Mouse (Mus musculus) urinary bladder, postnatal 14 days (tissue): Measurements from ENCODE around the gene Eif1b.

Experiments
- DNase-seq: peaks from one replicate; pipeline ENCODE4 v3.0.0; 2021; ENCODE audit warnings: low spot score

The Eif1b gene

GRCm38 (mm10) chr9:120492010-120492399 is at the start of gene Eif1b:
TSS of gene Eif1b (plus strand) at chr9:120492232.
- peak; percentile 17 for DNase-seq

DNA sequence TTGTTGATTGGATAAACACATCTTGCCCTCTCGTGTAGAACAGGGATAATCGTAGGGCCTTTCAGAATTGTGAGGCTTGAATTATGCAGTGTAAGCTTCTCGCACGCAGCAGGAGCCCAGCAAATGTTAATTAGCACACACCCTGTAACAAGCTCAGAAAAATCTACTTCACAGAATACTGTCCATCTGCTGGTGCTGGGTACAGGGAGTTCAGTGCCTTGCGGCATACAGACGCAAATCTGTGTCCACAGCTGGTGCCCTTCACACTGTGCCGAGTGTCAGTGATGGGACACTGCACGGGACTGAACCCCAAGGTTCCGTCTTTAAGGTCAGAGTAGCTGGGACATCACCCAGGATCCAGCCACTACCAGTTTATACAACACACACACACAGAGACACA is 47.4 kb upstream of the Eif1b start:
- DNase-seq: no peak

DNA sequence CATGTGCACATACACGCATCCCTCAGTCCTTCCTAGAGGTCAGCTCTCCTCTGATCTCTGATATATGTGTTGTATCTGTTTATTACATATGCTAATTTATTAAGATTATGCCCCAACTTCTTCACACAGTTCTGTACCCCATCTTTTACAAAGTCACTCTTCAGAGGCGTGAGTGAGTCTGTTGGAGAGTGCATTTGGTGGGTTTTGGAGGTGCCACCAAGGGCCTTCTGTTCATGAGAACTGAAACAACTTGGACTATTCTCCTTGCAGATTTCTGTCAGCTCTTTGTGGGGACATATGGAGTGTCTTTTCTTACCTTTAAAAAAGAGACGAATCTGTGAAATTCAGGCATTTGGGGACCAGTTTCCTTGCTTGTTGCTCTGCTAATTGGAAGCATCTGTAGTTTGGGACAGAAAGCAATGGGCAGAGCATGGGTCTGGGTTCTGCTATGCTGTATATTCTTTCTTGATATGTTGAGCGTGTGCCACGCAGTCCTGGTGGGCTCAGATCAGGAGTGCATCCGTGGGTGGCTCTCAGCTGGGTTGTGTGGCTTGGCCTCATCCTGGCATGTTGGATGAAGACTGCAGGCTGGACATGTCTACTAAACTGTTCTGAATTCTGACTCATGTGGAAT is 42.2 kb upstream of the Eif1b start:
- no peak for DNase-seq

DNA sequence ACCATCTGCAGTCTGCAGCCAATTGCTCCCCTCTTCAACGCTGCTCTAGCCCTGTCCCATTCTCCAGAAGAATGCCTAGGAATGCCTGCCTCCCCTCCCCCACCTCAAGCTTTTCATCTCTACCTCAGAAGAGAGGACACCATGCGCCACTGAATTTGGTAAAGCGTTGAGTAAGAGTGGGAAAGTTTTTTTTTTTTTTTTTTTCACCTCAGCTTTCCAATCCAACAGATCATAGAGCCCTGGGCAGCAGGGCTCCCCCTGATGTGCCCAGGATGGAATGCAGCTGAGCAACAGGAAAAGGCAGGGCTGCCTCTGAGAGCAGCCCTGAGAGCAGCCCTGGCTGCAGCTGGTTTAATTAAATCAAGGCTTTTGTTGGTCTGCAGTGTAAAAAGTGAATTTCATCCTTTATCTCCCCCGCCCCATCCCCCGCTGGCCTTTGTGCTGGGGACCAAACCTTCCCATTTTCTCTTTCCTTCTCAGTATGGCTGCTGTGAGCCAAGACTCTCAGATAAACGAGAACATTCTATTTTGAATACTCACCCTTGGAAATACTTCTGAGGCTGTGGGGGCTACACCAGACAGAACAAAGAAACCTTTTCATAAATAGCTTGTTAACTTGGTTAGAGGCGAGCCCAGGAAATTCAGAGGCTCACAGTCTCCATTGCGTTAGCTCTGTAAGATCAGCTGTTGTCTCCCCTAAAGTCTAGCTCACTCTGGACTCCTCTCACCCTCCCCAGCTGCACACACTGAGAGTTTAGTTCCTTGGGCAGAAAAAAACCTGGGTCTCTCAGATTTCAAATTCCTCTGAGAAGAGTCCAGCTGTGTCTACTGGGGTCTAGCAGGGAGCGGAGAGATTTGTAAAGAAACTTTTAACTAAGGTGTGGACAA is 36.0 kb upstream of the Eif1b start:
- no peak for DNase-seq

GRCm38 (mm10) chr9:120470431-120470830 is 21.6 kb upstream of the Eif1b start:
- DNase-seq: no peak

- DNase-seq: no peak
Measured at GRCm38 (mm10) chr9:120481644-120482043, 10.4 kb upstream of the Eif1b start.

DNA sequence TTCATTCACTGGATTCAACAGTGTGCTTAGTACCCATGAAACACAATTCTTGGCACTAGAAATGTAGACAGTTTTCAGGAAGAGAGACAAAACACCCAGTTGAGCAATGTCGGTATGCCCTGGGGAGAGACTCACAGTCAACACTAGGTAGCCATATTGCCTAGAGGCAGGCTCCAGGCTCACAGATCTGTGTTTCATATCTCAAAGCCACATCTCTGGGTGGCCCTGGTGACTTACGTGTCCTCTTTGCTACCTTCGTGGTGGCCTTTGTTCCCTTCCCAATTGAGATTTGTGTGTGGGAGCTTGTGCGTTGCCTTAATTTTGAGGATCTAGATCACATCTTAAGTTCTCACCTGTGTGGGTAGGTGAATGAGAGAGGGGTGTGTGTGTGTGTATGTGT is 9.7 kb upstream of the Eif1b start:
- DNase-seq: no peak

DNA sequence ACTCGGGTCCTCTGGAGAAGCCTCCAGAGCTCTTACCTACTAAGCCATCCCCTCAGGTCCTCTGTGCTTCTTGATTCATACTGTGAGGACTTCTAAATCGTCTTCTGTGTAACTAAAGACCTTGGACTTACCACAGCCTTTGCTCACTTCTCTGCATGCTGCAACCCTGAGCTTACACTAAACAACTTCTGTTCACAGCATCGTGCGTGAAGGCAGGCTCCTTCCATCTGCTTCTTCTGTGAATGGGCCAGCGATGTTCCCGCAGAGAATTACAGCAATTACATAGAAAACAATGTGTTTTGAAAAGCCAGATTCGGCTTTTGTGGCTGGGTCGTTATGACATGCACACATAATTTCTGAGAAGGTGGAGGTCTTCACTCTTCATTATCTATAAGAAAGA is 8.9 kb upstream of the Eif1b start:
- DNase-seq: no peak

- DNase-seq: no peak
Measured at GRCm38 (mm10) chr9:120487076-120487475, 5.0 kb upstream of the Eif1b start.

- no peak for DNase-seq
Measured at GRCm38 (mm10) chr9:120491509-120491908, 523 bp upstream of the Eif1b start.

GRCm38 (mm10) chr9:120492400-120493351 is 644 bp downstream of the Eif1b start:
- DNase-seq: peak; percentile 78

DNA sequence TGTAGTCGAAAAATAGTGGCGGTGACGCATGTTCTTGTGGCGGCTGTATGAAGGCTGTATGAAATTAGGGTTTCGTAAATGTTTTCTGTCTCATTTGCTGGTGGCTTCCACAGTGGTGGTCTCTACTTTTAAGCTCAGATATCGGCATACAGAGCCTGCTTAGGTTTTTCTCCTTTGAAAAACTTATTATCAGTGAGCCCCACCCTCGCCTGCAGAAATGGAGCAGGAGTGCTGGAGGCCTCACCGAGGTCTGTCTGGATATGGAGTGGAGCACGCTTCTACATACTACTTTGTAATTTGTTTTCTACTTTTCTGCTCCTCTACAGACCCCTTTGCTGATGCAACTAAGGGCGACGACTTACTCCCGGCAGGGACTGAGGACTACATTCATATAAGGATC is 1.7 kb downstream of the Eif1b start:
- DNase-seq: no peak

- DNase-seq: peak; percentile 73
Measured at GRCm38 (mm10) chr9:120496691-120497090, 4.7 kb downstream of the Eif1b start.

DNA sequence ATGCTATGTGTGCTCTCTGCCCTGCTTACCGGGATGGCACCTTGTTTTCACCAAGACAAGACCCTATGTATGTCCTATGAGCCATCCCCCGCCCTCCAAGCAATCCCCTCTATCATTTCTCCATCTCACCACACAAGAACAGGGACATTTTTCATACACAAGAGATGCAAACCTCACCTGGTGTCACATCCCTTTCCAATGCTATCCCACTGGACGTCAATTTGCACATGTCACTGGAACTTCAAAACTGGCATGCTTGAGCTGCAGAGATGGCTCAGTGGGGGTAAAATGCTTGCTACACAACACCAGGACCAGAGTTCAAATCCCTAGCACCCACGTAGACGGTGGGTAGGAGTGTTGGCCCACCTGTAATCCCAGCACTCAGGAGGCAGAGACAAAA is 6.0 kb downstream of the Eif1b start:
- DNase-seq: no peak

DNA sequence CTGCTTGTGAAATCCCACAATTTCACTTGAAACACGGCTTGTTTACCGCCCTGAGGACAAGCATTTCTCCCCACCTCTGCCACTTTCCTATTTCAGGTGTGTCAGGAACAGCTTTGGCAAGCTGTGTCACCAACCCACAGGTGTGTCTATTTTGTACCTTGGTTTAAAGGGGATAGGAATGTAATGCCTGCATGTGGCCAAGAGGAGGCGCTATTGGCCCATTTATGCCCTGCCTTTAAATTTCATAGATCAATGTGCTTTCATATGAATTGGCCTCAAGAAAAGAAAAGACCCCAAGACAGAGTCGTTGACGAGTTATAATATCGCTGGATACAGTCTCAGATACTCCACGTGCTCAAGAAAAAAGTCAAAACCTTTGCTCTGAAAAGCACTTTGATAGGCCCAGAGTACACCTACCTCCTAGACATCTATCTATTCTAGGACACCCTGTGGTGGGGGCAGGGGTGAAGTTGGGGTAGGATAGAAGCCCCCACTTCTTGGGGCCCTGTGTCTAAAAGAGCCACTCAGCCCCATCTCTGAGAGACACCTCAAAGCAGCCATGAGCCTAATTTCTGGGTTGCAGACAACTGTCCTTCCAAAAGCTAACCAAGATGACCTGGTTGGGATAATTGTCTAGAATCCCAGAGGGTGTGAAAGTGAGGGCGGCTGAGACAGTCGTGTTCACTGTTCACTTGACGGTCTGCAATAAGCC is 9.3 kb downstream of the Eif1b start:
- DNase-seq: no peak

DNA sequence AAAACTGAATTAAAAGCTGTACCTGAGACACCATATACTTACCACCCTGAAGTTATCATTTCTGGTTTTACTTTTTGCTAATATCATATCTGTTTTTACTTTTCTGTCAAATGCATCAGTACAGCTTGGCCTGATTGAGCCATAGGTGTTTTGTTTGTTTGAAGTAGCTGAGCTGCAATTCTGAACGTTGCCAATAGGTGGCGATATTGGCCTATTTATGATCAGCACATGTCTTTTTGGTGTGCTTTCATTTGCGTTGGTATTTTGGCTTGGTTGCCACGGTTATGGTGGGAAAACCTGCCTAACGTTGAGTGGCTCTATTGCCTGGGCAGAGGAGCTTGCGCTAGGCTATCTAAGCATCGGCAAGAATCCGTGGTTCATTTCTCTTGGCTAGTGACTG is 10.0 kb downstream of the Eif1b start:
- DNase-seq: peak; percentile 81

DNA sequence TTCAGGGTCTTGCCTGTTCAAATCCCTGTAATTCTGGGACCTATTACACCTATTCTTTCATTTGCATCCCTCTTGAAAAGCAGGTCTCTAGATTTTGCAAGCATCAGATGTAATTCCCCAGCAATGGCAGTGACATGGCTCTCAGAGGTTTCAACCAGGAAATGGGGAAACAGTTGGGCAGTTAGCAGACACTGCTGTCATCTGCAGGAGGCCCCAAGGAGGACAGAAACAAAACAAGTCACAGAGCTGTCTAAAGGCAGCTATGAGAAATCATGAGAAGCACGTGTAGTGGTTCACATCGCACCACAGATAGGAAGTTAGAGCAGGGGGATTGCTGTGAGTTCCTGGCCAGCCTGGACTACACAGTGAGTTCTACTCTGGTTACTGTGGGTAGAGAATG is 12.4 kb downstream of the Eif1b start:
- DNase-seq: no peak

DNA sequence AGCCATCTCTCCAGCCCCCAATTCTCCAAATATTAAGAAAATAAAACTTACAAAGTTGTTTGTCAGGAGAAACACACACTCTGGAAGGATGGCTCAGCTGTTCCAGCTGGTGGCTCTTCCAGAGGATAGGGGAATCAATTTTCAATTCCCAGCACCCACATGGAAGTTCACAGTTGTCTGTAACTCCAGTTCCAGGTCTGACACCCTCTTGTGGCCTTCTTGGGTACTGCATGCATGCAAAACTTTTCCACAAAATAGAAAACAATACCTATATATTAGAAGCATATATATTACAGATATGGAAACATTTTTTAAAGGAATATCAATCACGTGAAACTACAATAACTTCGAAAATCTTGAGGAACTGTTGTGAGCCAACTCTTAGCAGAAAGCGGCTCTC is 19.7 kb downstream of the Eif1b start:
- DNase-seq: peak; percentile 27

DNA sequence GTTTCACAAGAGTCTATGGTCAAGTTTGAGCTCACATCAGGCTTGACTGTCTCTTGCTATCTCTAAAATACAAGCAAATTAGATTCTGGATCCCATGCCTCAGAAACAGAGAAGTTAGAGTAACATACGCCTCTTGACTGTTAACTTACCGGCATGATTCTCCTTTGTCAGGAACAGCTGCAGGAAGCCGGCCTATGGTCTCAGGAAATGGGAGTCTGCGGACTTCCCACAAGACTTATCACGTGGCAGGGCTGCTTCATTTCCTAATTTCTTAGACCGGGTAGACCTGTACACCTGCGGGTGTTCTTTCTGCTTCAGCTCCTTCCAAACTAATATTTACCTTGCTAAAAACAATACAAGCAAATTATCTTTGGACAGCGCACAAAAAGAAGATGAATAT is 24.7 kb downstream of the Eif1b start:
- no peak for DNase-seq

DNA sequence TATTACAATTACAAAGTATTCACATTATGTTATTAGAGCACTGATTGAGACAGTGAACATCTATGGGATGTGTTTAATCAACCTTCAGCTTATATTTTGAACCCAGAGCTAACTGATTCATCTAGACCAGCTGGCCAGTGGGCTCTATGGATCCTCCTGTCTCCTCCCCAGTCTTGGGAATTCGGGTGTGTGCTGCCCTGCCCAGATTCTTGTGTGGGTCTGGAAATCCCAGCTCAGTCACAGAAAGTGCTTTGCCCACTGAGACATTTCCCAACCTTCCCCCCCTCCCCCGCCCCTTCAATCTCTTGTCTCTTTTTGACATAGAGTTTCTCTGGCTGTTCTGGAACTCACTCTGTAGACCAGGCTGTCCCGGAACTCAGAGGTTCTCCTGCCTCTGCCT is 26.9 kb downstream of the Eif1b start:
- DNase-seq: no peak

GRCm38 (mm10) chr9:120519469-120520125 is 27.6 kb downstream of the Eif1b start:
- DNase-seq: no peak
